Mouse (Mus musculus): ENCODE measurements at regions not wholly inside any gene's neighbourhood (a gene's known extent, or its start where the extent isn't known, plus 50 kb on each side); places are given as distances from the start of the nearest gene placed in this dataset.

GRCm38 (mm10) chr5:75248279-75248678, 96.2 kb downstream of the Pdgfra start:
- no peak for DNase-seq (ENCODE audit: low spot score in 2 of 2)

DNA sequence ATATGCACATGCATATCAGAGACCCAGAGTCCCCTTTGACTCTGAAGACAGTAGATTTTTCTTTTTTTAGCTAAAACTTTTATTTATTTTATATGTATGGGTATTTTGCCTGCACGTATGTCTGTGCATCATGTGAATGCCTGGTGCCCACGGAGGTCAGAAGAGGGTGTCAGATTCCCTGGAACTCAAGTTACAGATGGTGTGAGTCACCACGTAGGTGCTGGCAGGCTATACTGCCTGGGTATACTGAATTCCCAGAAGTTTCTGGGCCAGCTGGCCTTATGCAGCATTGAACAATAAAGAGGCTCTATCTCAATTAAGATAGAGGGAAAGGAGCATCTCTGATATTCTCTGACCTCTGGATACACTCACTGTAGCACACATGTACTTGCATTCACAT, 97.6 kb downstream of the Pdgfra start:
- no peak for DNase-seq (ENCODE audit: low spot score in 2 of 2)

DNA sequence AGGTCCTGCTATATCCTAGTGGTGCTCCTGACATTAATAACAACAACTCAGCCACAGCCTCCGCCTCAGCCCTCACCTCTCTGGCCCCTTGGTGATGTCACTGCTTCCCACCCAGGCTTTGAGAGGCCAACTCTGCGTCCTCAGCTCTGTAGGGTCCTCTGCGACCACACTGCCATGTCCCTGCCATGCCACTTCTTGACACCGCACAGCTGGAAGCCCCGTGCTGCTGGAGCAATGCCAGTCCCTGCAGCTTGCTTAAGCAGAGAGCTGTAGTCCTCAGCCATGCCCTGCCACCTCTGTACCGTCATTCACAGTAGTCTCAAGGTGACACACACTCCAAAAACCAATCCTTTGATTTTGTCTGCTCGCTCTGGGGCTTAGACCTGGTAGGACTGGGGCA, 101.3 kb downstream of the Pdgfra start:
- no peak for DNase-seq (ENCODE audit: low spot score in 2 of 2)

DNA sequence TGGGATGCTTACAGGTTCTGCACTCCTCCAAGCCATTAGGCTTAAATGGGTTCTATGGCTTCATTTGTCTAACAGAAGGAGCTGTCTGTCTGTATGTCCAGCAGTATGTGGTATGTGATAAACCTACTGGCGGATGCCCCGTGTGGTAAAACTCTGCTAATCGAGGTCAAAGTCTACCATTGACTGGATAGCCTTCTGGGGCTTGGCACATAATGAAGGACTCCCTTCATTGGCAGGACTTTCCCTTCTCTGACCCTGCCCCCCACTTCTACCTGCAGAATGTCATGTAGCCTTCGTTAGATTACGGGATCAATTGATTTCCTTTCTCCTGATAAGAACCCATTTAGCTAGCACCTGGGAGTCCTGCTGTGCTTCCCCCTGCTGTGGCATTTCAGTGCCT, 101.7 kb downstream of the Pdgfra start:
- DNase-seq (ENCODE audit: low spot score in 2 of 2) = no peak

DNA sequence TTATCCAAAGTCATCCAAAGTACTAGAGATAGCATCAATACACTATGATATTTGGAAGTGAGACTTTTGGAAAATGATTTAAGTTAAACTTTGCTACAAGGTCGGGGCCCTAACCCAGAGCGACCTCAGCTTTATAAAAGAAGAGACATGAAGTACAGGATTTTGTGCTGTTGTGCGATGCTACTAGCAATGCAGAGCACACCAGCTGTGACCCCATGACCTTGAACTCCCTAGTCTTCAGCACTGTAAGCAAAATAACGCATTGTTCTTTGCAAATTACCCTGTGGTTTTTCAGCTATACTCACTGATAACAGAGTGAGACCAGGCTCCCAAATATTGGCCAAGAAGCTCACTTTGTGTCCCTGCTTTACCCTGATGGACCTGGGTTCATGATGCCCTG, 104.1 kb downstream of the Pdgfra start:
- DNase-seq (ENCODE audit: low spot score in 2 of 2) = no peak

DNA sequence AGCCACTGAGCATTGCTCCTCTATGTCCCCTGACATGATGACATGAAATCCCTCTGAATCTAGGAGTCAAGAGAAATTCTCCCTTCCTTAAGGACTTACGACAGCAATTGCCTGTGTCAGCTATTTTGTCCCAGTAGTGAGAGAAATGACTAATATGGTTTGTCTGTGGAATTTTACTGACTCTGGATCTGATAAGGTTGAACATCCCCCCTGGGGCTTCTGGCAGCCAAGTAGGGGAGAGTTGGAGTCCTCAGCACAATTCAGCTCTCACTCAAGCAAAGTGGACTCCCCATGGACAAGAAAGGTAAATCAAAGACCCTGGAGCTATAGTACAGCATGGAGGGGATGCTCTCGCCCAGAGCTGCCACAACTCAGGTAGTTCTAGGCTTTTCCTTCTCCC, 105.0 kb downstream of the Pdgfra start:
- DNase-seq (ENCODE audit: low spot score in 2 of 2) = no peak

GRCm38 (mm10) chr5:75260247-75260646, 108.2 kb downstream of the Pdgfra start:
- peak in 1 of 2 experiments; percentile 18 for DNase-seq (ENCODE audit: low spot score in 2 of 2)

DNA sequence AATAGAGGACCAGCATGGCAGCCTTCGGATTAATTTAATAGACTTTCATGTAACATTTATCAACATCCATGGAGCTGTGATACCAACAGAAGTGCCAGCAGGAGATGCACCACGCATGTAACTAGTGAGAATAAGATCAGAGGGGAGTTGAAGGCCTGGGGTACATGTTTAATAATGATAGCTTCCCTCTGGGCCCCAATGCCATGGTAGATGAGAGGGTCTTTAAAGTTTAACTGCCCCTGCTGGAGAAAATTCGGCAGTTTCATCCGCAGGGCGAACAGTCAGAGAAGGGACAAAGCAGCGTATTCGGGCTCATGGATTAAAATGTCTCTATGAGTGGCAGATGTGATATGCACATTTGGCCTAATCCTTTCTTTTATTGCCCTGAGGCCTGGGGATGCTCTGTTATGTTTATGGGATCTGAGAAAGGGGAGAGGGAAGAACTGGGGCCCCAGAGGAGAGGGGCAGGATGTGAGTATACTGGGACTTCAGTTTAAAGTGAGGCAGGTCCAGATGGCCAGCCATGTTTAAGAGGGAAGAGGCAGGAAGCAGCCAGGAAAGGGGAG, 114.1 kb downstream of the Pdgfra start:
- DNase-seq (ENCODE audit: low spot score in 2 of 2) = no peak

- DNase-seq (ENCODE audit: low spot score in 2 of 2) = no peak
These were observed 114.8 kb downstream of the Pdgfra start for GRCm38 (mm10) chr5:75266871-75267270.

- no peak for DNase-seq (ENCODE audit: low spot score in 2 of 2)
These were observed 115.7 kb downstream of the Pdgfra start for GRCm38 (mm10) chr5:75267766-75268165.

DNA sequence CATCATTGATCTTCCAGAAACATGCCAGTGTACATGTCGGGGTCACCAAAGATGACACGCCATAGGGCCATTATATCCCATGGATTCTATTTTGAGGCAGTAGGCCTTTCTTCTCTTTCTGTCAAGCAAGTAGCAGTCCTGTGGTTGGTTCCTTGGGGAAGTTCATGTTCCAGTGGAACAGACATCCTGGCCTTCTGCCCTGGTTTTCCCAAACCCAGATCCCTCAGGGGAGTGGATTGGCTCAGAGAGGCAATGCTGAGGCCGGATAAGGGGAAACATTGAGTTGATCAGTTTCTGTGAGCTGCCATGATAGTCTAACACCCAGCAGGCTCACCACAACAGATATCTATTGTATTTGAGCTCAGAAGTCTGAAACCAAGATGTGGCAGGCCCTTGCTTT, 125.9 kb downstream of the Pdgfra start:
- DNase-seq (ENCODE audit: low spot score in 2 of 2) = no peak

GRCm38 (mm10) chr5:75279561-75280171, 127.6 kb downstream of the Pdgfra start:
- DNase-seq (ENCODE audit: low spot score in 2 of 2) = no peak

- no peak for DNase-seq (ENCODE audit: low spot score in 2 of 2)
These were observed 128.6 kb downstream of the Pdgfra start for GRCm38 (mm10) chr5:75280698-75281097.

- DNase-seq (ENCODE audit: low spot score in 2 of 2) = no peak
These were observed 129.4 kb downstream of the Pdgfra start for GRCm38 (mm10) chr5:75281510-75281909.

- DNase-seq (ENCODE audit: low spot score in 2 of 2) = no peak
These were observed 130.5 kb downstream of the Pdgfra start for GRCm38 (mm10) chr5:75282617-75283016.

DNA sequence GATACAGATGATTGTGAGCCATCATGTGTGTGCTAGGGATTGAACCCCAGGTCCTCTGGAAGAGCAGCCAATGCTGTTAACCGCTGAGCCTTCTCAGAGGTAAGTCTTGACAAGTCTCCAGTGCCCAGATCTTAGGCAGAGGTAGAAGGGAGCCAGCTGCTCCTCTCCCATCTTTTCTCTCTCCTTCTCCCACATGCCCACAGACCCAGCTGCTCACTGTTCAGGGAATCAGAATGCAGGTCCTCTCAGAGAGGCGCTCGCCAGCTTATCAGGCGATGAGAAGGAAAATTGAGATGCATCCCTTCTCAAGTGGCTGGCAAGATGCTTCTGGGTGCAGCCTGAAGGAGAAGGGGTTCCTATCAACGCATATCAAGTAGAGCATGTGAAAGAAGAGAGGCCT, 131.7 kb downstream of the Pdgfra start:
- no peak for DNase-seq (ENCODE audit: low spot score in 2 of 2)

- no peak for DNase-seq (ENCODE audit: low spot score in 2 of 2)
These were observed 133.9 kb downstream of the Pdgfra start for GRCm38 (mm10) chr5:75285950-75286349.

GRCm38 (mm10) chr5:75295676-75296075, 143.6 kb downstream of the Pdgfra start:
- no peak for DNase-seq (ENCODE audit: low spot score in 2 of 2)

GRCm38 (mm10) chr5:75312897-75313296, 160.8 kb downstream of the Pdgfra start:
- no peak for DNase-seq (ENCODE audit: low spot score in 2 of 2)

- DNase-seq (ENCODE audit: low spot score in 2 of 2) = no peak
These were observed 163.9 kb downstream of the Pdgfra start for GRCm38 (mm10) chr5:75315956-75316355.

GRCm38 (mm10) chr5:75320536-75320935, 168.4 kb downstream of the Pdgfra start:
- no peak for DNase-seq (ENCODE audit: low spot score in 2 of 2)

- no peak for DNase-seq (ENCODE audit: low spot score in 2 of 2)
These were observed 182.0 kb downstream of the Pdgfra start for GRCm38 (mm10) chr5:75334050-75334449.

DNA sequence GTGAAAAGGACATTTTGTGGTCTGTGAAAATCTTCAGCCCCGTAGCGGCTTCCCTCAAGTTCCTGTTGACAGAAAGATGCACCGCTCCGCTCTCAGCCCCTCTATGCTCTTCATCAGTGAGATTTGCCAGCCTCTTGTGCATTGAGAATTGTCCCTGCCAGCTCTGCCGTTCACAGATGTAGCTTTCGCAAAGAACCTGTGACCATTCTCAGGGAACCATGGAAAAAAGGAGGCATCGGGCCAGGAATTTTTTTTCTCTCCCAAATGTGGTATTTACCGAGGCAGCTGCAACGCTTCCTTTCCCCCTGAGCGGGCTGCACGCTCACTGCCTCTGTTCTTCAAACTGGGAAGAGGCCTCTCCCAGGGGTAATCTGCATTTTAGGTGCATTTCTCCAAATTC, 184.4 kb downstream of the Pdgfra start:
- peak; percentile 38 to 54 for DNase-seq (ENCODE audit: low spot score in 2 of 2)

Data from layer of hippocampus, postnatal 10 days (tissue).